ENCODE assay signal across 28 mouse cellular contexts in the genomic region with DNA sequence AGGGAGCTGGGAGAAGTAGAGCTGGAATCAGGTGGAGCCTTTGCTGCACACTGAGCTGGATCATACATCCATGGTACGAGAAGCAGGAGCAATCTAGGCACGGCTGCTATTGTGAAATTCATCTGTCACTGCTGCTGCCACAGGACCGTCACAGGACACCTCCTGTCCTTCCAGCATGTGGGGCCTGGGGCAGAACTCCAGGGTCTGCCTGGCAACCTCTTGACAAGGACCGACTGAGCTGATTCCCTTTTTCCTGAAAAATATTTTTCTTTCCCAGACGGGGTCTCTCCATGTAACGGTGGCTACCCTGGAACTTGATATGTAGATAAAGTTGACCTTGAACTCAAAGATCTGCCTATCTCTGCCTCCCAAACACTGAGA. TPM values are rescaled to one million over a fixed set of nuclear protein-coding genes. Genes with fewer than 3 reads are reported as not detected.
A peak's percentile ranks its signal among the peaks of the same experiment; 100 is the strongest.
DNase-seq lines count a peak whose midpoint lies in the region; ATAC-seq and TF ChIP-seq lines count a peak whose summit lies in the region.
"Had no signal": no experiment of that assay in that cellular context is flagged by ENCODE, and none has a peak within 500 bp of the region (broad histone marks: within the 10 kb centered on the region; RNA-seq: fewer than 3 reads in every experiment).

No protein-coding gene starts in this region.

- H3K9ac ChIP-seq in midbrain, embryonic 11.5 days (ENCODE audit: low read length), result no peak overlapping the region
- no peak overlapping the region for H3K9ac ChIP-seq in midbrain, embryonic 14.5 days (replicated peaks; ENCODE audit: low read length)
- H3K9ac ChIP-seq: forebrain, embryonic 15.5 days; intestine, embryonic 15.5 days had no signal

- H3K27me3 ChIP-seq in midbrain, embryonic 11.5 days (ENCODE audit: control insufficient read depth, insufficient read depth, low read length), result peaks cover 41% of the 10 kb centered on the region
- H3K27me3 ChIP-seq in midbrain, embryonic 14.5 days (ENCODE audit: control insufficient read depth, insufficient read depth, low read length), result peaks cover 43% of the 10 kb centered on the region
- no peaks in the 10 kb centered on the region for H3K27me3 ChIP-seq in C2C12 (ENCODE audit: control insufficient read depth, insufficient read depth, insufficient read length)

- no peak overlapping the region for H3K4me3 ChIP-seq in midbrain, embryonic 11.5 days (ENCODE audit: low read depth, low read length)
- H3K4me3 ChIP-seq in midbrain, embryonic 14.5 days (replicated peaks; ENCODE audit: low read depth, low read length), result no peak overlapping the region
- H3K4me3 ChIP-seq in C2C12 (ENCODE audit: insufficient read depth, poor library complexity, severe bottlenecking), result no peak overlapping the region
- H3K4me3 ChIP-seq: embryonic facial prominence, embryonic 13.5 days; forebrain, embryonic 10.5 days; forebrain, embryonic 15.5 days; hindbrain, embryonic 10.5 days; intestine, embryonic 15.5 days; megakaryocyte, embryonic 14.5 days had no signal

- no peak overlapping the region for H3K27ac ChIP-seq in midbrain, embryonic 11.5 days (ENCODE audit: low read depth, low read length)
- no peak overlapping the region for H3K27ac ChIP-seq in midbrain, embryonic 14.5 days (replicated peaks; ENCODE audit: low read depth, low read length)
- H3K27ac ChIP-seq: embryonic facial prominence, embryonic 13.5 days; forebrain, embryonic 10.5 days; forebrain, embryonic 15.5 days; hindbrain, embryonic 10.5 days; hindbrain, postnatal 0 days; intestine, embryonic 15.5 days; kidney, postnatal 0 days had no signal

- H3K4me1 ChIP-seq in midbrain, embryonic 11.5 days (ENCODE audit: control insufficient read depth, insufficient read depth, low read length), result no peaks in the 10 kb centered on the region
- H3K4me1 ChIP-seq in midbrain, embryonic 14.5 days (ENCODE audit: control insufficient read depth, insufficient read depth, low read length), result no peaks in the 10 kb centered on the region
- H3K4me1 ChIP-seq: forebrain, embryonic 15.5 days had no signal

- H3K79me2 ChIP-seq in C2C12 (ENCODE audit: control insufficient read depth, insufficient read depth), result no peaks in the 10 kb centered on the region

- no peak for ATAC-seq in midbrain, embryonic 11.5 days (ENCODE audit: low FRiP score)
- no peak for ATAC-seq in midbrain, embryonic 14.5 days (ENCODE audit: low FRiP score, low TSS enrichment)
- ATAC-seq: forebrain, embryonic 15.5 days; hindbrain, postnatal 0 days; intestine, embryonic 15.5 days had no signal

- 74% methylated on average over 6 of the region's 6 CpGs for WGBS in midbrain, embryonic 11.5 days
- WGBS in midbrain, embryonic 14.5 days, result 72% methylated on average over 6 of the region's 6 CpGs

- no peaks in the 10 kb centered on the region for H3K79me3 ChIP-seq in C2C12 (ENCODE audit: low read depth)

- no peak overlapping the region for H3K4me2 ChIP-seq in midbrain, embryonic 11.5 days
- H3K4me2 ChIP-seq in midbrain, embryonic 14.5 days (ENCODE audit: low read length), result no peak overlapping the region
- H3K4me2 ChIP-seq: embryonic facial prominence, embryonic 13.5 days; forebrain, embryonic 15.5 days; heart, embryonic 11.5 days; intestine, embryonic 15.5 days; liver, embryonic 11.5 days had no signal

- TF ChIP-seq CTCF in C2C12 (IDR thresholded peaks at IDR 0.05; ENCODE audit: control insufficient read depth, insufficient read depth, insufficient read length), result no peak

- H3ac ChIP-seq in C2C12 (ENCODE audit: control insufficient read depth, insufficient read length, low read depth), result no peak overlapping the region

- H3K9me3 ChIP-seq in midbrain, embryonic 11.5 days (ENCODE audit: control insufficient read depth, low read length), result no peaks in the 10 kb centered on the region
- no peaks in the 10 kb centered on the region for H3K9me3 ChIP-seq in midbrain, embryonic 14.5 days (ENCODE audit: control insufficient read depth, low read length)
- H3K9me3 ChIP-seq: embryonic facial prominence, embryonic 13.5 days; forebrain, embryonic 10.5 days; forebrain, embryonic 15.5 days; G1E; hindbrain, embryonic 10.5 days; intestine, embryonic 15.5 days; megakaryocyte, embryonic 14.5 days had no signal

- peak; percentile 3 for DNase-seq in heart, postnatal 4 days
- no peak for DNase-seq in heart, adult 9 months (ENCODE audit: low spot score in 2 of 2)
- DNase-seq in midbrain, embryonic 11.5 days (ENCODE audit: low spot score, missing footprints), result peak; percentile 82
- DNase-seq in midbrain, embryonic 14.5 days, result no peak
- peak; percentile 3 for DNase-seq in brain, adult 2 months (ENCODE audit: low read depth, low spot score)
- DNase-seq in layer of hippocampus, adult 9-10 months (ENCODE audit: low spot score), result no peak
- no peak for DNase-seq in right cerebral cortex, postnatal 14 days
- DNase-seq: adrenal gland, adult 8-10 months; cerebellum, adult 9-11 months; heart, postnatal 10 days; kidney, adult 8-10 months; layer of hippocampus, adult 9-11 months; lung, postnatal 4 days had no signal

- no peaks in the 10 kb centered on the region for H3K36me3 ChIP-seq in midbrain, embryonic 11.5 days (ENCODE audit: control insufficient read depth, insufficient read depth, low read length)
- H3K36me3 ChIP-seq in midbrain, embryonic 14.5 days (ENCODE audit: control insufficient read depth, insufficient read depth, low read length), result no peaks in the 10 kb centered on the region
- H3K36me3 ChIP-seq in C2C12 (ENCODE audit: control insufficient read depth, insufficient read depth), result no peaks in the 10 kb centered on the region
- H3K36me3 ChIP-seq: embryonic facial prominence, embryonic 13.5 days; forebrain, embryonic 10.5 days; forebrain, embryonic 15.5 days; G1E; hindbrain, embryonic 10.5 days; intestine, embryonic 15.5 days had no signal

TF ChIP-seq in C2C12, 6 proteins besides CTCF, POLR2A, EP300 and RAD21:
- no peak for TF ChIP-seq MYOD1 (IDR thresholded peaks at IDR 0.05; ENCODE audit: control insufficient read depth, insufficient read length, low read depth)
- TF ChIP-seq USF1 (IDR thresholded peaks at IDR 0.05; ENCODE audit: low read depth), result no peak
- TF ChIP-seq FOSL1 (IDR thresholded peaks at IDR 0.05; ENCODE audit: insufficient read depth, low read length, poor library complexity, severe bottlenecking), result no peak
- TF ChIP-seq CEBPB (IDR thresholded peaks at IDR 0.05; ENCODE audit: low read depth), result peak; percentile 2
- no peak for TF ChIP-seq MAX (IDR thresholded peaks at IDR 0.05)
- TF ChIP-seq MYOG (IDR thresholded peaks at IDR 0.05; ENCODE audit: control insufficient read depth, extremely low read depth, insufficient read length), result no peak

RNA-seq across cellular contexts. Expression of gene Nfic, which starts 4.1 kb away (rescaled TPM):
- 100 to 1,000 TPM; 125 to 130 TPM for total RNA-seq in heart, postnatal 4 days (2021)
- 6.6 and 6.9 TPM in 2 replicates for polyA plus RNA-seq in midbrain, embryonic 11.5 days (2014; fragmentation: Nextera tagmentation; extraction: Ambion mirVana)
- 11.2 and 13.7 TPM in 2 replicates for polyA plus RNA-seq in midbrain, embryonic 14.5 days (2014; fragmentation: Nextera tagmentation; extraction: Ambion mirVana)
- 86.7 TPM for polyA plus RNA-seq in C2C12 (2012; fragmentation: generic; extraction: Trizol)

RNA-seq across cellular contexts. Expression of gene Celf5, which starts 31.2 kb away (rescaled TPM):
- total RNA-seq in heart, postnatal 4 days (2021), result under 1 TPM; 0.09 to 0.33 TPM
- polyA plus RNA-seq in midbrain, embryonic 11.5 days (2014; fragmentation: Nextera tagmentation; extraction: Ambion mirVana), result 10.0 and 13.1 TPM in 2 replicates
- 61.3 and 117 TPM in 2 replicates for polyA plus RNA-seq in midbrain, embryonic 14.5 days (2014; fragmentation: Nextera tagmentation; extraction: Ambion mirVana)
- polyA plus RNA-seq in C2C12 (2012; fragmentation: generic; extraction: Trizol), result 1.0 TPM
- total RNA-seq: monocyte, adult 5-6 weeks; neutrophil, adult 5-6 weeks had no signal
- polyA plus RNA-seq: liver, embryonic 11.5 days had no signal

RNA-seq across cellular contexts. Expression of gene Ncln, which starts 44.8 kb away (rescaled TPM):
- total RNA-seq in heart, postnatal 4 days (2021), result 10 to 100 TPM; 57.1 to 62.3 TPM
- 40.4 and 44.5 TPM in 2 replicates for polyA plus RNA-seq in midbrain, embryonic 11.5 days (2014; fragmentation: Nextera tagmentation; extraction: Ambion mirVana)
- 51.6 and 51.8 TPM in 2 replicates for polyA plus RNA-seq in midbrain, embryonic 14.5 days (2014; fragmentation: Nextera tagmentation; extraction: Ambion mirVana)
- 122 TPM for polyA plus RNA-seq in C2C12 (2012; fragmentation: generic; extraction: Trizol)

RNA-seq across cellular contexts. Expression of gene S1pr4, which starts 48.6 kb away (rescaled TPM):
- under 1 TPM; 0.50 to 0.57 TPM for total RNA-seq in heart, postnatal 4 days (2021)
- 0.37 and 0.43 TPM in 2 replicates for polyA plus RNA-seq in midbrain, embryonic 11.5 days (2014; fragmentation: Nextera tagmentation; extraction: Ambion mirVana)
- 0.34 and 0.47 TPM in 2 replicates for polyA plus RNA-seq in midbrain, embryonic 14.5 days (2014; fragmentation: Nextera tagmentation; extraction: Ambion mirVana)
- 0.02 TPM for polyA plus RNA-seq in C2C12 (2012; fragmentation: generic; extraction: Trizol)

RNA-seq across cellular contexts. Expression of gene Smim24, which starts 58.5 kb away (rescaled TPM):
- total RNA-seq in heart, postnatal 4 days (2021), result 1 to 10 TPM; 1.9 to 2.4 TPM
- 2.3 and 2.7 TPM in 2 replicates for polyA plus RNA-seq in midbrain, embryonic 11.5 days (2014; fragmentation: Nextera tagmentation; extraction: Ambion mirVana)
- 1.0 and 1.2 TPM in 2 replicates for polyA plus RNA-seq in midbrain, embryonic 14.5 days (2014; fragmentation: Nextera tagmentation; extraction: Ambion mirVana)
- 0.32 TPM for polyA plus RNA-seq in C2C12 (2012; fragmentation: generic; extraction: Trizol)
- total RNA-seq: gastrocnemius, adult 18-20 months had no signal

Comparison
In these comparisons a context has a peak if more than half of its experiments do, and no peak if none do; other contexts are left out.
1. DNase-seq: peak in heart, postnatal 4 days (single experiment), midbrain, embryonic 11.5 days (single experiment) and brain, adult 2 months (single experiment); none in heart, adult 9 months (0 of 2), midbrain, embryonic 14.5 days (single experiment), layer of hippocampus, adult 9-10 months (single experiment) and right cerebral cortex, postnatal 14 days (single experiment).